Mouse (Mus musculus) thymus, postnatal 36 days (tissue): ENCODE data around the gene Llgl2.

Experiments
- DNase-seq, 2 experiments: peaks; one replicate each; pipeline ENCODE4 v3.0.0; 2022; ENCODE audit warnings: mixed read lengths in 2 of 2

Gene Llgl2

GRCm38 (mm10) chr11:115823774-115824740 lies at the start of gene Llgl2:
Gene Llgl2 (plus strand): TSS chr11:115824049.
- DNase-seq: peak; percentile 87 to 91

- DNase-seq: no peak
Observed at GRCm38 (mm10) chr11:115774653-115775052, 49.2 kb upstream of the Llgl2 start.

DNA sequence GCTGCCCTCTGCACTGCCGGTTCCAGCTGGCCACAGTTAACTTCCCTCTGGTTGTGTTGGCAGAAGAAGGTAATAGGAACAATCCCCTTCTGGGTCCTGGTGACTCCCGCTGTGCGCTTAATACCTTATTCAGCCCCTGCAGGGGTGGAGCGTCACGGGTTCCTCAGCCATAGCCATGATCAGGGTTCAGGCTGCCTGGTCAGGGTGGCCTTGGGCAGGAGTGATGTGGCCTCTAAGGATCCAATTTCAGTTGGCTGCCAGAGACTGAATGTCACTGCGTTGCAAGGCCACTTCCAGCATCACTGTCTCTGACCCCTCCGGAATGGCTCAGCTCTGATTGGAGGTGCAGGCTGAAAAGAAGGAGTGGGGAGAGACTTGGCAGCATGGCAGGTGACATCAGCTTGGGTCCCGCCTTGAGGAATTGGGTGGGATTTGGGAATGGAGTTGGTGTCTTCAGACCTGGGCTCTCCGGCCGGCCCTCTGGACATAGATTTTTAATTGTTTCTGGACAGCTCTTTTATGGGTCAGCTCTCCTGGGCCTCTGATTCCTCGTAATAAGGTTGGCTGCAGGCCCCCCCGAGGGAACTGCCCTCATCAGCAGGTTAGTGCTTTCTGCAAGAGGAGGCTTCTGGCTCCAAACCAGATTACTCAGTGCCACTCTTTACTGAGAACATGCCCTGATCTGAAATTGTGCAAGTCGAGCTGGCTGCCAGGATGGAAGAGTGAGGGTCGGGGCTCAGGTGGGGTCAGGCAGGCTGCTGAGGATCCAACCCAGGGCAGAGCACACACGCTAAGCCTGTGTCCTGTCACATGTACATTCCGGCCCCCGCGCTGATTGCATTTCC lies 47.8 kb upstream of the Llgl2 start:
- DNase-seq: no peak

GRCm38 (mm10) chr11:115776954-115777353 lies 46.9 kb upstream of the Llgl2 start:
- no peak for DNase-seq

DNA sequence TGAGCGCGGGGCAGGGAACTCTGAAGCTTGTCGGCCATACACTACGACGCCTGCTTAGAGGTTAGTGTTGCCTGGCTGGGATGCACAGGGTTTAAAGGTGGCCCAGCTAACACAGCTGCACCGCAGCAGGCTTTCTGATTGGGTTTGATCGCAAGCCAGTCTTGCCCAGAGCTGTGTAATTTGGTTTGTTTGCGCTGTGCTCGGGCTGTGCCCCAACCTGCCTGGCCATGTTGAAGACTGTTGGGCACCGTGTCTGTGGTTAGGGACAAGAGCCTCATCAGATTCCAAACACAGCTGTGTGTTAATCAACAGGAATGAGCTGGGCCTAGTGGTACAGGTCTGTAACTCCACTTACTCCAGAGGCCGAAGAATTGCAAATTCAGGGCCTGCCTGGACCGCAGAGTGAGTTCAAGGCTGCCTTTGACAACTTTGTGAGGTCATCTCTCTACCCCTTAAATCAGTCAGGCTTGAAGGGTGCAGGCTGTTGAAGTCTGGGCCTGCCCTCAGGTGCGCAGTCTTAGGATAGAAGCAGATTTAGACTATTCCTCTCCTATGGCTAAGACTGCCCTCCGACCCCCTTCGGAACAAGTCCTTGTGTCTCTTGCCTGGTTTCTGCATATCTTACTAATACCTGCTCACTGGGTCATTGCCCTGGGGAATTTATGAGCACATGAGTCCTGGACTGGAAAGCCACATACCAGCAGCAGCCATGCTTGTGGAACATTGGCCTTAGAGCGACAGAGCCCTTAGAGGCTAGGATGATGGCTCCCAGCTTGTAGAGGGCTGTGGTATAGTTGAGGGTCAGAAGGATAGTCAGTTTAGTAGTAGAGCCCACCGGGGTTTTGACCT lies 46.1 kb upstream of the Llgl2 start:
- no peak for DNase-seq

GRCm38 (mm10) chr11:115779038-115779571 lies 44.7 kb upstream of the Llgl2 start:
- peak; percentile 23 to 43 for DNase-seq

GRCm38 (mm10) chr11:115780141-115781070 lies 43.4 kb upstream of the Llgl2 start:
- DNase-seq: peak in 1 of 2 experiments; percentile 2

DNA sequence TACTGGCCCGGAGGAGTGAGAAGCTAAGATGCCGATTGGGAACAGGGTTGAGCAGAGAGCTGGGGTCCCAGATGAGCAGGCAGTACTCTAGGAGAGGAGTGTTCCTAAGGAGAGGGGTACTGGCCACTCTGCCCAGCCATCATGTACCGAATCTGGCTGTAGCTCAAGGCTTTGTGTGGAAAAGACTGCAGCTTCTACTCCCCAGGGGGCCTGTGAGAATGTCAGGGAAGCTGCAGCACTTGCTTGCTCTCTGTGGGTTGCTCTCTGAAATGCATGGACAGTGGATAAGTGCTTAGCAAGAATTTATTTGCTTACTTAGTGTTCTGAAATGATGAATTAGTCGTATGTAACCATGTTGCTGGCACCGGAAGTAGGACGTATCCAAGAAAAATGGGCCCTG lies 37.4 kb upstream of the Llgl2 start:
- no peak for DNase-seq

GRCm38 (mm10) chr11:115789787-115790186 lies 34.1 kb upstream of the Llgl2 start:
- no peak for DNase-seq

- no peak for DNase-seq
Observed at GRCm38 (mm10) chr11:115791919-115792318, 31.9 kb upstream of the Llgl2 start.

- no peak for DNase-seq
Observed at GRCm38 (mm10) chr11:115792353-115792752, 31.5 kb upstream of the Llgl2 start.

GRCm38 (mm10) chr11:115796898-115797297 lies 27.0 kb upstream of the Llgl2 start:
- no peak for DNase-seq

DNA sequence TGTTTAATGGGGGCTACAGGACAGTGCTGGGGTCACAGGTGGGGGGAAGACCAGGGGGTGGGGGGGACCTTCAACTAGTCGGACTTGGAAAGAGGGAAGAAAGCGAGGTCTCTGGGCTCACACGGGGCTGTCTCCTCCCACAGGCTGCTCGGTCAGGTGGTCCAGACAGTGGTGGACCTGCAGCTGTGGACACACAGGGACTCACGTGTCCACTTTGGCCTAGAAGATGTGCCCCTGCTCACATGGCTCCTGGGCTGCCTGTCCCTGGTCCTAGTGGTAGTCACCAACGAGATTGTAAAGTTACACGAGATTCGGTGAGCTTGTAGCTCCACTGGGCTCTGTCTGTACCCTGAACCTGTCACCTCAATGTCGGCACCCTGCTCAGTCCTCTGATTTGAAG lies 26.2 kb upstream of the Llgl2 start:
- DNase-seq: no peak

GRCm38 (mm10) chr11:115800981-115801380 lies 22.9 kb upstream of the Llgl2 start:
- DNase-seq: no peak

GRCm38 (mm10) chr11:115803072-115803709 lies 20.7 kb upstream of the Llgl2 start:
- DNase-seq: no peak

- no peak for DNase-seq
Observed at GRCm38 (mm10) chr11:115805005-115805404, 18.8 kb upstream of the Llgl2 start.

DNA sequence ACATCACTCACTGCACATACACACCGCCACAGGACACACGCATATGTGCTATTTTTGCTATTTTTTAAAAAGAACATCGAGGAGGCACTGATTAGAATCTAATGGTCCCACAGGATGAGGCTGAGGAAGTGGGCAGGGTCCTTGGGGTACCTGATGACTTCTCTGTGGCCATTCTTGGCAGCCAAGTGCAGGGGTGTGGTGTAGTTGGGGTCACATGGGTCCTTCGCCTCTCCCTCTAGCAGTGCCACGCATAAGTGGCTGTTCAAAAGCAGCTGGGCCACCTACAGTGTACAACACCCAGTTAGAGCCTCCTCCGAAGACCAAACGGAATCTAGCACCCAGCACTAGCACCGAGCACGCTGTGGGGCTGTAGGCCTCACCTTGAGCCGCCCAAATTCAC lies 17.7 kb upstream of the Llgl2 start:
- no peak for DNase-seq

- no peak for DNase-seq
Observed at GRCm38 (mm10) chr11:115807306-115807705, 16.5 kb upstream of the Llgl2 start.

DNA sequence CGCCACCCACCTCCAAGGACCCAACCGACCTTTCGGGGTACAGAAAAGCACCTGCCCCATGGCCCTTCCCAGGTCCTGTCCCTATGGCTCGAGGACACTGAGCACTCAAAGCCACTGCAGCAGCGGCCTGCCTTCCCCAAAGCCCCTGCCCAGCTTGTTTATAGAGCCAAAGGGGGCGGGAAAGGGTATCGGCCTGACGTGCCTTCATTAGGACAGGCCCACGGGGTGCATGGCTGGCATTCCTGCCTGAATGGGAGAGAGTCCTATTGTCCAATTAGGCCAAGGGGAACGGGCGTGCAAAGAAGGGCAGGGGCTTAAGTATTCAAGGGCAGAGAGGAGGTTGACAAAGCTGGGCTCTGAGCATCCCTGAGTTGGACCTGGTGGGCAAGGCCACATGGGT lies 15.9 kb upstream of the Llgl2 start:
- no peak for DNase-seq

DNA sequence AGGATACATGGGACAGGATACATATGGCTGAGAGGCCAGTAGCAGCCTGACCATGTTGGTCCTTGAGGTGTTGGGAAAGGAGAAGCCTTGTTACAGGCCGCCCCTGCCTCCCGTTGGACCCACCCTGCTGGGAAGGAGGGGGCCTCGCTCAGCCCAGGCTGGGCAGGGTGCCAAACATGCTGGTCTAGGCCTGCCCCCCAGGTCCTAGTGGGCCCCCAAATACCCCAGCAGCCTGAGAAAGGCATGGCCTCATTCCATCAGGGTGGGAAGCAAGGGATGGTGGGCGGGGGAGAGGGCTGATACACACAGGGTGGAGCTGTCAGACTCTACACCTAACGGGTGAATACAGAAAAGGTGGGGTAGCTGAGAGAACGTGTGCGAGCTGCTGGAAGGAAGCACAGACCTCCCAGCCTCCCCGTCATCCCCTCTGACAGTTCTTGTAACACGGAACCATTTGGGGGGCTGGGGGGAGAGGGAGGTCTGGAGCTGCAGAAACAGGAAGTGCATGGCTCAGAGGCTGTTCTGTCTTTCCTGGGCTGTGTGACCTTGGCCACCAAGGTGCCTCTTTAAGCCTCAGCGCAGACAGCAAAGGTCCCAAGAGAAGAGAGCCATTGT lies 15.0 kb upstream of the Llgl2 start:
- no peak for DNase-seq
